Mouse (Mus musculus) left cerebral cortex, adult 2 months (tissue): Measurements from ENCODE around the gene Gm20425. TPM values are rescaled to one million over a fixed set of nuclear protein-coding genes. Genes with fewer than 3 reads are reported as not detected.
A peak's percentile ranks its signal among the peaks of the same experiment; 100 is the strongest.

Experiments used
- DNase-seq, 2 experiments: peaks; one replicate each; pipeline ENCODE4 v3.0.0; 2021 to 2022; ENCODE audit warnings: low spot score in 2 of 2, mixed read lengths in 1 of 2; ENCODE audit errors: extremely low spot score in 1 of 2
- H3K27ac ChIP-seq: fragments of 200-600 bp; 2 replicates; pipeline ENCODE4 v1.8.1; 2022
- H3K4me3 ChIP-seq: fragments of 200-600 bp; 2 replicates; pipeline ENCODE4 v1.8.1; 2022
- CTCF ChIP-seq: fragments of 200-600 bp; IDR thresholded peaks from 2 replicates; pipeline ENCODE4 v1.8.1; 2022; ENCODE audit warnings: antibody characterized with exemption, mild to moderate bottlenecking, moderate library complexity
- intact Hi-C: fragments of 180-260 bp; cut with DNase I; formaldehyde crosslinking; loops from one replicate; pipeline ENCODE4 v1.15.1; 2025
- long read RNA-seq, 2 experiments: library from polyadenylated mRNA; stranded (forward); transcript quantifications; one replicate each; pipeline ENCODE4 v2.0.0; 2021; ENCODE audit warnings: borderline mapping rate in 2 of 2
- total RNA-seq, 2 experiments: library from RNA; stranded (reverse); gene quantifications; 2 replicates each; pipeline ENCODE4 v1.2.3; 2021

The Gm20425 gene
- total RNA-seq = 10 to 100 TPM in 1 of 2 experiments, 1 to 10 TPM in 1; 8.5 to 11.7 TPM
- long read RNA-seq, experiment 1 = 0 reads
- long read RNA-seq, experiment 2 = 0 reads

- peak within 1 kb of the TSS; percentile 13; the same call in 1 of the 2 replicates for H3K4me3 ChIP-seq
- H3K27ac ChIP-seq = peak within 1 kb of the TSS; percentile 73
- TF ChIP-seq CTCF = no peak
- intact Hi-C loops = no loop called here
- peak; percentile 24 to 43 for DNase-seq
Measured at GRCm38 (mm10) chr9:103230151-103230951, at the start of gene Gm20425, which contains the start of gene Trf. TSS of gene Gm20425 (minus strand) at chr9:103230307. TSS of gene Trf (minus strand) at chr9:103230444.

DNA sequence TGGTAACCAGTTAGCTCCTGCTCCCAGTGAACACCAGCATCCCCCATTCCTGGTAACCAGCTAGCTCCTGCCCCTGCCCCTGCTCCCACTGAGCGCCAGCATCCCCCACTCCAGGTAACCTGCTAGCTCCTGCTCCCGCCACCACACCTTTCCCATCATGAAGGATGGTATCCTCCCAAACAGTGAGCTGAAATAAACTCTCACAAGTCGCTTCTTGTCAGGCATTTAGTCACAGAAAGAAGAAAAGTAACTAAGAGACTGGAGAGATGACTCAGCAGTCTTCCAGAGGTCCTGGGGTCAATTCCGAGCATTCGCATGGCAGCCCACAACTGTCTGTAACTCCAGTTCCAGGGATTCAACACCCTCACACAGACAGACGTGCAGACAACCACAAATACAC is 46.8 kb upstream of the Gm20425 start:
- no peak overlapping the region for H3K4me3 ChIP-seq
- intact Hi-C loops = no loop called here
- TF ChIP-seq CTCF = no peak
- DNase-seq = no peak
- no peak overlapping the region for H3K27ac ChIP-seq

GRCm38 (mm10) chr9:103275676-103276075 is 45.6 kb upstream of the Gm20425 start:
- no peak for TF ChIP-seq CTCF
- DNase-seq = no peak
- H3K4me3 ChIP-seq = no peak overlapping the region
- no peak overlapping the region for H3K27ac ChIP-seq
- intact Hi-C loops = no loop called here

DNA sequence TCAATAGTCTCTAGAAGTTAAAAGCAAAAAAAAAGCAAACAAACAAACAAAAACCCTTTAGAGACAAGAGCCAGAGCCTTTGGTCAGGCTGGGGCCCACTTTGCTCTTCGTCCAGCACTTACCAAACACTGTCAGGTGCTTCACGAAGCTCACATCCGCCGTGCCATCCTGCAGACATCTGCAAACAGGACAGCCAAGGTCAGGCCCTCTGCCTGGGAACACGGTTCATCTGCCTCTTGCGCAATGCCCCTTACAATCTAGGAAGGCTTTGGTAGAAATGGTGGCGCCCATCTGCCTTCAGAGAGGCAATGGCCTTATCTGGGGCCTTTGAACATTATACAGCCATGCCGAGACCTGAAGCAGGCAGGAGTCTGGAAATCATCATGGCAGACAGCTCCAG is 44.7 kb upstream of the Gm20425 start:
- H3K27ac ChIP-seq = no peak overlapping the region
- TF ChIP-seq CTCF = no peak
- intact Hi-C loops = no loop called here
- no peak for DNase-seq
- no peak overlapping the region for H3K4me3 ChIP-seq

DNA sequence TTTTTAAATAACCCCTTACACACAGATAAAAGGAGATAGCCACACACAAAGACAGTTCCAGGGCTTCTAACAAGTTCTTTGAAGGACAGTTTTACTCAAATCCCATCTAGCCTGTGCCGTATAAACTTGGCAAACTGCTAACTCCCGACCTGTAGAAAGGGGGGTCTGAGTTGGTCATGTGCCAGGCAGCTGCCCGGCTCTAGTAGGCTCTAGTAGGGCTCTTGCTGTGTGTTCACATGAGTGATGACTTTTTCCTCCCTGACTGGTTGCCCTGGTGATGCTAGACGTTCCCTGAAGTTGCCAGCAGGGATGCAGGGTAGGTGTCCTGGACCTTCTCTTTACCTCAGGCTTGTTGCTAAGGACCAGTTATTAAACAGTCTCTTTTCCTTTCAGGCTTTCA is 41.0 kb upstream of the Gm20425 start:
- no peak overlapping the region for H3K27ac ChIP-seq
- no peak overlapping the region for H3K4me3 ChIP-seq
- TF ChIP-seq CTCF = no peak
- intact Hi-C loops = no loop called here
- DNase-seq = no peak

DNA sequence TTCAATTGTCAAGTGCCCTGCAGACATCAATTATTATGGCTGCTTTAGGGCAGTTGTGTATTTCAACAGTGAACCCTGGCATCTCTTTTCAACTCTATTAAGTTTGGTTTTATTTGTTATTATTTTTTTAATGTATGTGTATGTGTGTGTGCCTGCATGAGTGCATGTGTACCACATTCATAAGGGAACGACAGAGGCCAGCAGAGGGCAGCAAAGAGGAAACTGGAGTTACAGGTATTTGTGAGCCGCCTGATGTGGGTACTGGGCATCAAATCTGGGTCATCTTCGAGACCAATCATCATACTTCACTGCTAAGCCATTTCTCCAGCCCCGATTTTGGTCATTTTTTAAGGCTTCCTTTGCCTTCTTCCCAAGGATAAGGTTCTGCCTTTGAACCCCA is 35.7 kb upstream of the Gm20425 start:
- Histone ChIP-seq H3K4me3 (no peak overlapping the region), H3K27ac (no peak overlapping the region)
- TF ChIP-seq CTCF = no peak
- no peak for DNase-seq
- intact Hi-C loops = no loop called here

DNA sequence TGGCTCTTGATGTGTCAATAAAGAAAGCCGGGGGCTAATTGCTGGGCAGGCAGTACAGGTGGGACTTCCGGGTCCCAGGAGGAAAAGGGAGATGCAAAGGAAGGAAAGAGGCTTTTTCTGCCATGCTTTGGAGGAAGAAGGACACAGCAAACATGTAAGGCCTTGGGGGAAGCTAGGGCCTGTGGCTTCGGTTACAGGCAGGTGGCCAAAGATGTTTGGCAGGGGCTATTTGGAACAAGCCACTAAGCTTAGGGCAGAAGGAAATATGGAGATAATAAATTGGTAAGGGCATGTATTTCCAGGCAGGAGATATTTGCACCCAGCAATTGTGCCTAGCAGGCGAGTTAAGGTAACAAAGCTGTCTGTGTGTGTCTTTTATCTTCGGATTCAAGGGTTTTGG is 22.8 kb upstream of the Gm20425 start:
- H3K4me3 ChIP-seq = no peak overlapping the region
- intact Hi-C loops = loop anchor here (10.0 kb wide), 1 partner anchor 278 kb away; no protein-coding TSS in a partner anchor
- H3K27ac ChIP-seq = no peak overlapping the region
- no peak for TF ChIP-seq CTCF
- no peak for DNase-seq

GRCm38 (mm10) chr9:103248618-103249017 is 18.5 kb upstream of the Gm20425 start:
- Histone ChIP-seq H3K27ac (no peak overlapping the region), H3K4me3 (no peak overlapping the region)
- DNase-seq = no peak
- intact Hi-C loops = no loop called here
- TF ChIP-seq CTCF = no peak

DNA sequence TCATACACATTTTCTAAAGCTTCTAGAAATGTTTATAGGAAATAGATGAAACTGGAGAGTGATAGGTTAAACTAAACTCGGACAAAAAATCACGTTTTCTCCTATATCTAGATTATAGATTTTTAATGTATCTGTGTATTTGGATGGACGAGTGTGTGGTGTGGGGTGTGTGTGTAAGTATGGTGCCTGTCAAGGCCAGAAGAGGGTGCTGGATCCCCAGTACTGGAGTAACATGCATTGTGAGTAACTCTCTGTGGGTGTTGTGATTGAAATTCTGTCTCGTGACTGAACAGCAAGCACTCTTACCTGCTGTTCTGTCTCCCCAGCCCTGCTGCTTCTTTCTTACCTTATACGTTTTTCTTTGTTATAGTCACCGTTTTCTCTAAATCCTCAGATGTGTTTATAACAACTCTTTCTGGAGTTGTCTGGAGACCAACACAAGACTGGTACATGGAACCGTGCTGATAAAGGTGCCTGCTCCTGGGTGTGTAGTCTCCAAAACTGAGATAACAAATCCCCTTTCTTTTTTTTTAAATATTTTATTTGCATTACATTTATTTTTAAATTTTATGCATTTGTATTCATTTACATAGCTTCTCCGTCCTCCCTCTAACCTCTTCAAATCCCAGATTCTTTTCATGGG is 16.5 kb upstream of the Gm20425 start:
- no peak; the same call in none of the 2 replicates for TF ChIP-seq CTCF
- DNase-seq = no peak
- H3K27ac ChIP-seq = no peak overlapping the region
- H3K4me3 ChIP-seq = no peak overlapping the region
- intact Hi-C loops = no loop called here

GRCm38 (mm10) chr9:103243640-103244039 is 13.5 kb upstream of the Gm20425 start:
- no peak overlapping the region for H3K27ac ChIP-seq
- intact Hi-C loops = no loop called here
- no peak overlapping the region for H3K4me3 ChIP-seq
- TF ChIP-seq CTCF = no peak
- DNase-seq = no peak

DNA sequence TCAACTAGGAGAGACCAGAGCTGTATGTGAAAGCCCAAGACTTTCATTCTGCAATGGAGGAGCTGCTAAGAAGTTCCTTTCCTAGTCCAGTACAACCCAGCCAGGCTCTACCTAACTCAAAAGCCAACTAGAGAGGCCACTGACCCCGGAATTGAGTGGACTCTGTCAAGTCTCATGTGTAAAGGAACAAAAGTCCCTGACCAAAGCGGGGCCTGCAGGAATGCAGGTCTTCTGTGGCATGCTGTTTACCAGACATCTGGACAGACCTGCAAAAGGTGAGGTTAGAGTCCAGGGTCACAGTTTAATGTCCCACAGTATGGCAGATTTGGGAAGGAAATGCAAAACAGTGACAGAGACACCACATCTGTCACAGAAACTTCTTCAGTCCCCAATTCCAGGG is 11.1 kb upstream of the Gm20425 start:
- intact Hi-C loops = no loop called here
- H3K27ac ChIP-seq = no peak overlapping the region
- no peak for DNase-seq
- TF ChIP-seq CTCF = no peak
- H3K4me3 ChIP-seq = no peak overlapping the region

- Histone ChIP-seq H3K4me3 (no peak overlapping the region), H3K27ac (no peak overlapping the region)
- no peak for DNase-seq
- no peak for TF ChIP-seq CTCF
- intact Hi-C loops = no loop called here
Measured at GRCm38 (mm10) chr9:103239471-103239870, 9.4 kb upstream of the Gm20425 start.
